Mouse (Mus musculus) kidney, postnatal 0 days (tissue): ENCODE measurements around the gene Ankmy1. TPM values are rescaled to one million over a fixed set of nuclear protein-coding genes. Genes with fewer than 3 reads are reported as not detected.

Source experiments
- ATAC-seq: fragments of 200-750 bp; cut with Nextera tagmentation; replicated peaks from 2 replicates; pipeline ENCODE4 v1.8.0; 2017; ENCODE audit warnings: low read depth, moderate number of reproducible peaks, moderate TSS enrichment, moderate library complexity; ENCODE audit not compliant: low FRiP score
- DNase-seq: peaks from one replicate; pipeline ENCODE4 v3.0.0-alpha.2; 2016; ENCODE audit warnings: low spot score
- H3K27ac ChIP-seq: fragments of 300-500 bp; sonication (generic); 2 replicates; pipeline ENCODE4 v1.5.1; 2014; ENCODE audit warnings: mild to moderate bottlenecking
- H3K27me3 ChIP-seq: fragments of 300-500 bp; sonication (generic); 2 replicates; pipeline ENCODE4 v1.6.1; 2014; ENCODE audit warnings: low read length, mixed read lengths; ENCODE audit not compliant: insufficient read depth
- H3K36me3 ChIP-seq: fragments of 300-500 bp; sonication (generic); 2 replicates; pipeline ENCODE4 v1.6.1; 2014; ENCODE audit warnings: low read length, mixed read lengths; ENCODE audit not compliant: insufficient read depth
- H3K4me1 ChIP-seq: fragments of 300-500 bp; sonication (generic); replicated peaks from 2 replicates; pipeline ENCODE4 v1.6.1; 2014; ENCODE audit warnings: antibody characterized with exemption, low read length, mixed read lengths; ENCODE audit not compliant: insufficient read depth
- H3K4me2 ChIP-seq: fragments of 300-500 bp; sonication (generic); 2 replicates; pipeline ENCODE4 v1.6.1; 2014; ENCODE audit warnings: mild to moderate bottlenecking, low read length, moderate library complexity, mixed read lengths
- H3K4me3 ChIP-seq: fragments of 300-500 bp; sonication (generic); replicated peaks from 2 replicates; pipeline ENCODE4 v1.5.1; 2014; ENCODE audit warnings: low read depth, low read length
- H3K9ac ChIP-seq: fragments of 300-500 bp; sonication (generic); 2 replicates; pipeline ENCODE4 v1.6.1; 2014; ENCODE audit warnings: low read depth, low read length
- H3K9me3 ChIP-seq: fragments of 300-500 bp; sonication (generic); replicated peaks from 2 replicates; pipeline ENCODE4 v1.6.1; 2016; ENCODE audit warnings: low read length, inconsistent platforms, mixed read lengths
- CTCF ChIP-seq: IDR thresholded peaks from 2 replicates; pipeline ENCODE4 v1.5.1; 2016; ENCODE audit warnings: antibody characterized with exemption, low read depth, mild to moderate bottlenecking, moderate library complexity
- WGBS: fragments of 180-500 bp; shearing (Covaris S2); extraction: QIAGEN DNeasy Blood & Tissue Kit; methylation state at CpG from one replicate; pipeline ENCODE4 v1.1.7; 2014; 5-methylcytosine and 5-hydroxymethylcytosine counted together
- polyA plus RNA-seq: library from polyadenylated mRNA; unstranded; fragments of >200 nt; fragmentation: Nextera tagmentation; extraction: Ambion mirVana; gene quantifications from 2 replicates; pipeline ENCODE4 v1.2.1, GENCODE M21; 2015

Gene Ankmy1
- polyA plus RNA-seq, 1 experiment from 2014 or later: 0.14 TPM

DNA sequence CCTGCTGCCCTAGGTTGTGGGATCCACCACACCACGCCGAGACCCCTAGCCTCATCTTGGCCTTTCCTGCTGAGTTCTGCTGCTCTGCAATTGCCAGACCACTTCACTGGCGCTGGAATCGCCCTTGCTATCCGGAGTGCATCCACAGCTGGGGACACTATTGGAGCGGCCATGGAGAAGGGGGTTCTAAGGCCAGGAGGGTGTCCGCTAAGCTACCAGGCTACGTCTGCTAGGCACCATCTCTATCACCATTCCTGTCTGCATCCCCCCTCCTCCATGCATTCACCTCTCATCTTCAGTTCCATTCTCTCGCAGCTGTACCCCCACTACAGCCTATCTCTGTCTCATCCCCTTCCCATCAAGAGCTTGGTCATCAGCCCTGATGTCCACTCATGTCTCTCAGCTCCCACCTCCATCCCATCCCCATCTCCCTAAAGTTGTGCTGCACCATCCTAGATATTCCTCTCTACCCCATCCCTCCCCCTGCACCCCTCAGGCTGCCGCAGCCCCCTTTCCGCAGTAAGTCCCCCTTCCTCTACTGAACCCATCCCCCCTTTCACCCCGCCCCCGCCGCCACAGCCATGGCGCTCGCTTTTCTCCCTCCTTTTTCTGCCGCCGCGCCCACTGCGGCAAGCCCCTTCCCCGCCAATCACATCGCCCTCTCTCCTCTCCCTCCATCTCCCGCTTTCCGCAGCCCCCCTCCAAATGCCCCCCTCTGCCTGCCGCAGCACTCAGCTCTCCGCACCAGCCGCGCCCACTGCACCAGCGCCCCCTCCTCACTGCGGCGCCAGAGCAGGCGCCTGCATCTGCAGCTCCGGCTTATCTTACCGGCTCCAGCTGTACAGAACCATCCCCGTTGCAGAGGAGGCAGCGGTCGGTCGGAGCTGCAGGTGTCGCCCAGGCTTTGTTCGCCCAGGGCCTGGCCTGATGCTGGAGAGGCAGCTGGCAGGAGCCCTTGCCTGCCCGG is 54.5 kb downstream of the Ankmy1 start:
- WGBS: 11% methylated on average over 41 of the region's 41 CpGs

DNA sequence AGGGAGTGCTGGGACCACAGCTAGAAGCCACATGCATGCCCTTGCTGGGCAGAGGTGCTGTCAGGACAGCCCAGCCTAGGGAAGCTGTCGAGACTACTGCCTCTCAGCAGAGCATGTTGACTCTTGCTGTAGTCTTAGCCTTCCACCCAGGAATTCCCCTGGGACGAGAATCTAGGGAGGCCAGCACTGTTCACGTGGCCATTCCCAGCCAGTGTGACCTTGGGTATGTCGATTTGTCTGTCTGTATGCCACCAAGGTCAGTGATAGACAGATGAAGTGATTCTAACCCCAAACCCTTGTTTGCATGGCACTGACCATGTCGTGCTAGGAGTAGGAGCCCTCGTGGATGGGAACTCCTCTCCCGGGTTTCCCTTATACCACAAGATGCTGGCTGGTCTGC is 56.8 kb downstream of the Ankmy1 start:
- no peak for TF ChIP-seq CTCF
- Histone ChIP-seq H3K4me1 (peaks cover 5% of the 10 kb centered on the region; the same call in 1 of the 2 replicates), H3K27ac (no peak overlapping the region), H3K4me2 (no peak overlapping the region), H3K36me3 (no peaks in the 10 kb centered on the region), H3K27me3 (no peaks in the 10 kb centered on the region), H3K9me3 (no peaks in the 10 kb centered on the region), H3K4me3 (no peak overlapping the region), H3K9ac (no peak overlapping the region)
- 67% methylated on average over 7 of the region's 7 CpGs for WGBS
- ATAC-seq (no peak), DNase-seq (no peak)

More for the DNA sequence above, 54.5 kb downstream of the Ankmy1 start:
- Histone ChIP-seq H3K9me3 (no peaks in the 10 kb centered on the region), H3K4me3 (peak overlapping the region; percentile 17; the same call in 1 of the 2 replicates), H3K27me3 (no peaks in the 10 kb centered on the region), H3K27ac (no peak overlapping the region), H3K36me3 (no peaks in the 10 kb centered on the region), H3K4me2 (peak overlapping the region; percentile 59), H3K4me1 (peaks cover 5% of the 10 kb centered on the region; the same call in 1 of the 2 replicates), H3K9ac (peak overlapping the region; percentile 44; the same call in 1 of the 2 replicates)
- TF ChIP-seq CTCF: no peak
- DNase-seq (peak; percentile 38), ATAC-seq (no peak)

DNA sequence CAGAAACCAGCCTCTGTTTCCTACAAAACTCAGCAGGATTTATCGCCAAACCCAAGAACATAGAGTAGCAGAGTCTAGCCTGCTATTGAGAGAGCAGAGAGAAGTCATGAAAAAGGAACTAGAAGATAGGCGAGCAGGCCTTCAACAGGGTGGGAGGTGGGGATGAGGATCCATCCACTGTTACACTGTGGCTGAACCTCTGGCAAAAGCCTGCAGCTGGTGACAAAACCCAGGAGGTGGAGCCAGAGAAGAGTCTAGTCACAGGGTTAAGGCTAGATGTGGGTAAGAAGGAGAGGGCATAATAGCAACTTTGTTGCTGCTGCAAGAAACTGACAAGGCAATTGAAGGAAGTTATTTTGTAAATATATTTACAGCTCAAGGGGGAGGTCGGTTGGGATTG is 61.3 kb downstream of the Ankmy1 start:
- DNase-seq (peak; percentile 34), ATAC-seq (no peak)
- H3K4me1 ChIP-seq: no peaks in the 10 kb centered on the region
- no peak overlapping the region for H3K9ac ChIP-seq
- WGBS: 69% methylated on average over 3 of the region's 3 CpGs
- no peak overlapping the region for H3K4me3 ChIP-seq
- H3K27ac ChIP-seq: no peak overlapping the region
- H3K4me2 ChIP-seq: no peak overlapping the region
- no peaks in the 10 kb centered on the region for H3K36me3 ChIP-seq
- TF ChIP-seq CTCF: peak; percentile 25; the same call in 1 of the 2 replicates
- H3K27me3 ChIP-seq: no peaks in the 10 kb centered on the region
- no peaks in the 10 kb centered on the region for H3K9me3 ChIP-seq

DNA sequence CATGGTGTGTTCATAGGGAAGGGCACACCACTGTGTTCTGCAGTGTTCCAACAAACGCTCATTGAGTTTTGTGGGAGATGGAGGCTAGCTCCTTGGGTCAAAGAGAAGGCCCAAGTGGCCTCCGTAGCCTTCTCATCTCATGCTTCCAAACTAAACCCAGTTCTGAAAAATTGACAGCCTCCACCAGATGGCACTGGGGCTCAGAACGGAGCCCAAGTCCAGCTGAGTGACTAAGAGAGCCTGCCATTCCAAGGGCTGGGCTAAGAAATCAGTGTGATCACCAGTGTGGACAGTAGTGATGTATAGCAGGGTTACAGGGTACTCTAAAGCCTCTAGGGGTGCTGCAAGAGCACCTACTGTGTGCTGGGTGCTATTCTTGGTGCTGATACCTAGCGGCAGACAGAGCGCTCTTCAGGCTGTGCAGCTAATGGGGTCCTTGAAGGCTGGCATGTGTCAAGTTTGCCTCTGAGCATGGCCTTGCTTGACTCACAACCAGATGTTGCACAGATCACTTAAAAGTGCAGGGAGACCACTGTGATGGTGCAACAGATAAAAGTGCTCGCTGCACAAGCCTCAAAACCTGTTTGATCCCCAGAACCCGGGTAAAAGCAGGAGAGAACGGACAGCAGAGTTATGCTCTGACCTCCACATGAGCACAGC is 62.3 kb downstream of the Ankmy1 start:
- Histone ChIP-seq H3K36me3 (no peaks in the 10 kb centered on the region), H3K9ac (no peak overlapping the region), H3K4me1 (no peaks in the 10 kb centered on the region), H3K27ac (no peak overlapping the region), H3K4me3 (no peak overlapping the region), H3K27me3 (no peaks in the 10 kb centered on the region), H3K4me2 (no peak overlapping the region), H3K9me3 (no peaks in the 10 kb centered on the region)
- 81% methylated on average over 8 of the region's 8 CpGs for WGBS
- ATAC-seq (no peak), DNase-seq (peak; percentile 54)
- peak; percentile 70 for TF ChIP-seq CTCF

DNA sequence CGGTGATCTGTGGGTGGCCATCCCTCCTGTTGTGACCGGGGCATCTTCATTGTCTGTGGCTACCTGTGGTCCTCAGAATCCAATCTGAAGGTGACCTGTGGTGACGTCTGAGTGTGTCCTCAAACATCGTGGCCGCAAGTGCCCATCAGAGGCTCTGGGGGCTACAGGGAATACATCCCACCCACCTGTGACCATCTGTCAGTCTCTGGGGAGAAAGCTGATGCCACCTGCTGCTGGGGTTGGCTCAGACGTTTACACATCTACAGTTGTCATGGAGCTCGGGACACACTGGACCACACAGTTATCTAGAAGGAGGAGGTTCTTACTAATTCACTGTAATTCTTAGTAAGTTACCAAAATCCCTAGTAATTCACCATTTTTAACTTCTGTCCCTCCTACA is 63.5 kb downstream of the Ankmy1 start:
- DNase-seq (no peak), ATAC-seq (no peak)
- WGBS: 77% methylated on average over 7 of the region's 7 CpGs
- no peak for TF ChIP-seq CTCF
- no peak overlapping the region for H3K27ac ChIP-seq
- H3K9me3 ChIP-seq: no peaks in the 10 kb centered on the region
- H3K27me3 ChIP-seq: no peaks in the 10 kb centered on the region
- H3K36me3 ChIP-seq: no peaks in the 10 kb centered on the region
- H3K4me3 ChIP-seq: no peak overlapping the region
- H3K9ac ChIP-seq: no peak overlapping the region
- H3K4me1 ChIP-seq: no peaks in the 10 kb centered on the region
- H3K4me2 ChIP-seq: no peak overlapping the region
